Mouse (Mus musculus): ENCODE data around the gene Prkcd.

The Prkcd gene

GRCm38 (mm10) chr14:30634418-30634817 lies 8.4 kb upstream of the Prkcd start:
- no peak for DNase-seq

GRCm38 (mm10) chr14:30633708-30634107 lies 7.7 kb upstream of the Prkcd start:
- DNase-seq: no peak

- DNase-seq: no peak
Measured at GRCm38 (mm10) chr14:30631834-30632233, 5.8 kb upstream of the Prkcd start.

GRCm38 (mm10) chr14:30630811-30631576 lies 5.0 kb upstream of the Prkcd start:
- DNase-seq: no peak

DNA sequence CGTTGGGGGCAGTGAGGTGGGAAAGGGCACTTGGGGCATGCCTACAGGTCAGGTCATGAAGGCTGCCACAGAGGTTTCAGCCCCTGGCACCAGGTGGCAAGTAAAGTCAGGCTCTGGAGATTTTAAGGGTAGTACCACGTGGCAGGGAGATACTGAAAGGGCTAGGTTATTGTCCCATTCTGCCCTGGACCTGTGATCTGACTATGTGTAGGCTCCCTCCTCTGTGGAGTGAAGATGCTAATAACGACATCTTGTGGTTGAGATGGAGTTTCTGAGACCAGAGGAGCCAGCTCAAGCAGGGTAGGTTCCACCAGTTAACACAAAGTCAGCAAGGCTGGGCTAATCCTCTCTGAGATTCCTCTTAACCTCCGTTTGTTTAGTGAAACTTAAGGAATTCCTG lies 3.8 kb upstream of the Prkcd start:
- DNase-seq: no peak

GRCm38 (mm10) chr14:30628235-30628634 lies 2.2 kb upstream of the Prkcd start:
- DNase-seq: no peak

GRCm38 (mm10) chr14:30626756-30627742 lies 1.0 kb upstream of the Prkcd start:
- DNase-seq: no peak

DNA sequence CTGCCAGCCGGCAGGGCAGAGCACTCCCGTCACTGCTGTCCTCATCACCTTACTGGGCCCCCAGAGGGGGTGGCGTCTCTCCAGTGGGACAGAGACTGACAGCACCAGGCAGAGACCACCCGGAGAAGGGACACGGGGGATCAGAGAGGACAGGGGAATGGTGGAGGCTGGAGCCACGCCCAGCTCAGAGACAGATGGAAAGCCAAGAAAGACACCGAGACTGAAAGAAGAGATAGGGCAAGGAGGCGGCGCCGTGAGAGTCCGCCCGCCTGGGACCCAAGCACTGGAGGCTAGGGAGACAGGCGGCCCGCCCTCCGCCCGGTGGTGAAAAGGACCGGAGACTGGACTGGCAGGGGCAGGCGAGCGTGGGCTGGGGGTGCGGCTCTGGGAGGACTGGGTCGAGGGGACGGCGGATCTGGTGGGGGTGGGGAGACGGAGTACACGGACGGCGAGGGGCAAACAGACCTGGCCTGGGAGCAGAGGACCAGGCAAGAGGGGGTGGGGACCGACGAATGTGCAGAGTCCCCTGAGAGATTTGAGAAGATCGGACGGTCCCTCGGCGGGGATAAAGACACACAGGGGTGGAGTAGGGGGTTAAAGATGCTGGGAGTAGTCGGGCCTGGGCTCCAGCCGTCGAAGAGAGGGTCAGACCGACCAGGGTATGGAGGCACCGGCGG lies 741 bp downstream of the Prkcd start:
- no peak for DNase-seq

GRCm38 (mm10) chr14:30624277-30624721 lies 1.7 kb downstream of the Prkcd start:
- no peak for DNase-seq

DNA sequence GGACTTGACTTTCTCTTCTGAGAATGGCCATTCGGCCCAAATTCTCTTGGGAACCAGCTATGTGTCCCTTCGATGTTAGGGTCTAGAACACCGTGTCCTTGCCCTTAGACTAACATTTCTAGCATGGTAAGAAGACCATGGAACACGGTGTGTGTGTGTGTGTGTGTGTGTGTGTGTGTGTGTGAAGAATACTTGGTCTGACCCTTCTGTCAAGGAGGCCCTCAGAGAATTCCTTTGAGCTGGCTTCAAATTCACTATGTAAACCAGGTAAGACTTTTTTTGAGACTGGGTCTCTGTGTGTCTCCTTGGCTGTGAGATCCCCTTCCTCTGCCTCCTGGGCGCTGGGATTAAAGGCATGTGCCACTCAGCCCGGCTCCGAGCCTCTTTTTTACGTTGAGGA lies 3.5 kb downstream of the Prkcd start:
- no peak for DNase-seq

GRCm38 (mm10) chr14:30622130-30622529 lies 3.9 kb downstream of the Prkcd start:
- peak; percentile 30 for DNase-seq

- DNase-seq: peak; percentile 35
Measured at GRCm38 (mm10) chr14:30619982-30620578, 5.9 kb downstream of the Prkcd start.

DNA sequence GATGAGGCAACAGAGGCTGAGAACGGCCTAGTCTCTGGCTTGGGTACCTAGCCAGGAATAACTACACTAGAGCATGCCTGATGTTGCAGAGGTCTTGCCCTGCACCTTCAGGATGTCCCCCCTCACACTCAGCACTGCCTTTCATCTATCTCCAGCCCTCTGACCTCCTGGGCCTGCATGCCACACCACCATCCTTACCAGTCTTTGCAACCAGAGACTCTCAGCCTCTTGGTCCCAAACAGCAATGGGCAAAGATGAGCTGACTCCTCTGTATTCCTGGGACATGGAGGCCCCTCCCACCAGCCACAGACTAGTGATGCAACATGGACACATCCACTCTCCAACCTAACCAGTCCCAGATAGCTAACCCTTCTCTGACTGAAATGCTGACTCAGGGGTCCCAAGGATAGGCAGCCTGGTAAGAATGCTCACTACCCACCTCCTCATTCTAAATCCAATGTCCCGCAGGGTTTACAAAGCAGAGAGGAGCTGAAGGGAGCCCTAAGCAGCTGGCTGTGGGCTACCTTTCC lies 7.2 kb downstream of the Prkcd start:
- no peak for DNase-seq

DNA sequence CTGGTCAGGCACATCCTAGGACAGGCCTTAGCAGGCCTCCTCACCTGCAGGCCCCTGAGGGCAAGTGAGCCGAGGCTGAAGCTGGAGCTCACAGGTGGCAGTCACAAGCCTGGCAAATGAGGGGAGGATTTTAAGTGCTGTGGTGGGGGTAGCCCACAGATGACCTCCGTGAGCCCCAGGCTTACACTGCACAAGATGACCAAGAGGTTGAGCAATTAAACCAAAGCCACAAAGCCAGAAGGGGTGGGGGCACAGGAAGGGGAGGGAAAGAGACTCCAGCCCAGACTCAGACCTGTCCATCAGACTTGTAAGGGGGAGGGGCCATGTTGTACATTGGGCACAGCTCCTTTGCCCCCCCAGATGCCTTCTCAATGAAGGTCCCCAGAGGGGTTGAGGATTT lies 9.3 kb downstream of the Prkcd start:
- no peak for DNase-seq

- no peak for DNase-seq
Measured at GRCm38 (mm10) chr14:30612962-30613715, 12.9 kb downstream of the Prkcd start.

GRCm38 (mm10) chr14:30612523-30612922 lies 13.5 kb downstream of the Prkcd start:
- peak; percentile 46 for DNase-seq

GRCm38 (mm10) chr14:30610940-30611339 lies 15.1 kb downstream of the Prkcd start:
- DNase-seq: no peak

- DNase-seq: no peak
Measured at GRCm38 (mm10) chr14:30610304-30610703, 15.7 kb downstream of the Prkcd start.

- DNase-seq: no peak
Measured at GRCm38 (mm10) chr14:30609499-30609898, 16.5 kb downstream of the Prkcd start.

GRCm38 (mm10) chr14:30608176-30608575 lies 17.8 kb downstream of the Prkcd start:
- no peak for DNase-seq

GRCm38 (mm10) chr14:30607696-30608095 lies 18.3 kb downstream of the Prkcd start:
- no peak for DNase-seq

DNA sequence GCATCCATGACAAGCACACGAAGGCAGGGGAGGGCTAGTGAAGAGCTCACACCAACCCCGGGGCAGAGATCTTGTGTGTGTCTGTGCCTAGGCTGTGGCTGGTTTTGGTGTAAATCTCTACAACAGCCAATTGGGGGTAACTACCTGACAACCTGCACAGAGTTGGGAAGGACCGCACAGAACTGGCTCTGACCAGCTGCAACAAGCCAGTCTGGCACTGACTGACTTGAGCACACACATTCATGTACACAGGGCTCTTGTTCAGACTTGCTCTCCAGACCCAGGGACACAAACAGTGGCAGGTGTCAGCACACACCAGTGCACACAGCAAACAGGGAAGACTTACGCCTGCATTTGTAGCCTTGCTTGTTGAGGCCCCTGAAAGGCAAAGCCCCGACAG lies 19.2 kb downstream of the Prkcd start:
- no peak for DNase-seq
